Mouse (Mus musculus) adrenal gland, postnatal 25 days (tissue): ENCODE measurements around the gene Plcl2. TPM values are rescaled to one million over a fixed set of nuclear protein-coding genes. Genes with fewer than 3 reads are reported as not detected.

Experiments used
- DNase-seq: peaks from one replicate; pipeline ENCODE4 v3.0.0; 2021; ENCODE audit warnings: mixed read lengths
- long read RNA-seq: library from polyadenylated mRNA; stranded (forward); transcript quantifications from one replicate; pipeline ENCODE4 v2.0.0, GENCODE M21; 2021
- total RNA-seq: library from RNA; stranded (reverse); gene quantifications from 2 replicates; pipeline ENCODE4 v1.2.3, GENCODE M21; 2021

The Plcl2 gene
- 62.0 and 62.3 TPM in 2 replicates for total RNA-seq
- long read RNA-seq, full-length matches to known transcripts = 17 of 49 reads
- long read RNA-seq, partial matches to known transcripts = 13 of 49 reads
- long read RNA-seq, other reads (novel, unspliced or antisense) = 19 of 49 reads

DNA sequence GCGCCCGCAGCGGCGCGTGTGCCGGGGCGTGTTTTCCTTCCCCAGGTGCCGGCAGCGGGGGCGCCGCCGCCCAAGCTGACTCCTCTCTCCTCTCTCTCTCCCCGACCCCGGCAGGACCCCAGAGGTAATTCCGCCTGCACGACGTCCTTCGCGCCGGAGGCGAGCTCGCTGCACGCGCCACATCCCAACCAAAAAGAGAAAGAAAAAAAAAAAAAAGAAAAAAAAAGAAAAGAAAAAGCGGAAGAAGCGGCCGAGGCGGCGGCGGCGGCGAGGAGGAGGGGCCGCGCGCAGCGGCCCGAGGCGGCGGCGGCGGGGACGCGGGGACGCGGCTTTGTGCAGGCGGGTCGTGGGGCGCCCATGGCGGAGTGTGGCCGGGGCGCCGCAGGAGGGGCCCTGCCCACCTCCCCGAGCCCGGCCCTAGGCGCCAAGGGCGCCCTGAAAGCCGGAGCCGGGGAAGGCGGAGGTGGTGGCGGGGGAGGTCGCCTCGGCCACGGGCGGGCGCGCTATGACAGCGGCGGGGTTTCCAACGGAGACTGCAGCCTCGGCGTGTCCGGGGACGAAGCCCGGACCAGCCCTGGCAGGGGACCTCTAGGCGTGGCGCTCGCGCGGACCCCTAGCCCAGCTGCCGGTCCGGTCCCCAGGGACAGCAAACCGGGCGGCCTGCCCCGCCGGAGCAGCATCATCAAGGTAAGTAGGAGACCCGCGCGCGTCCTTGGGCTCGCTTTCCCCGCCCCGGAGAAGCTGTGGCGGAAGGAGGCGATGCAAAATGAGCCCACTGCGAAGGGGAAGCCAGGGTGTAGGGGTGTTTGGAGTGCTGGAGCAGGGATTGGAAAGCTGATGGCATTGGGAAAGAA is at the start of gene Plcl2:
Plcl2 (plus strand) TSS at position 153 of the 854 bp plus-strand sequence.
- DNase-seq = peak; percentile 70

DNA sequence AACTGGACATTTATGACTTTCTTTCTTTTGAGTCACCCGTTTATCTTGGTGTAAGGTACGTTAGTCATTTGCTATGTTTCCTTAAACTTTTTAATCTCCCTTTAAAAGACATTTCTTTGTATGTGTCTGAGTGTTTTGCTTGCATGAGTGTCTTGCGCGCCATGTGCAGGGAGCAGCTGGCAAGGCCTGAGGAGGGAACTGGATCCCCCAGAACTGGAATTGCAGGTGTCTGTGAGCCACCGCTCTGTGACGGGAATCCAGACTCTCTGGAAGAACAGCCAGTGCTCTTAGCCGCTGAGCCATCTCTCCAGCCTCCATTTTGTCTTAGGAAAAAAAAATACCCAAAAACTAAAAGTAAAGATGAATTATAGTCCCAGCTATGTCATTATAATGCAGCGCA is 48.9 kb upstream of the Plcl2 start:
- DNase-seq = no peak

DNA sequence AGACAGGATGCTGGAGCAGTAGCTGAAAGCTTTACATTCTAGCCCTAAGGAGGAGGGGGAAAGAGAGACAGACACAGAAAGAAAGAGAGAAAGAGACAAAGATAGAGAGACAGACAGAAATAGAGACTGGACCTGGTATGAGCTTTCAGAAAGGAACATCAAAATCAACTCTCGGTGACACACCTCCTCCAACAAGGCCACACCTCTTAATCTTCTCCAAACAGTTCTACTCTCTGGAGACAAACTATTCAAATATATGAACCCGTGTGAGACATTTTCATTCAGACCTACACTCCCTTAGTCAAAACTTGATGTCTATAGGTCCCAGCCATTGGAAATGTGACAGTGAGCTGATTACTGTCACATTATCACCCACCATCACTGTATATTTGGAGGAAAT is 41.8 kb upstream of the Plcl2 start:
- no peak for DNase-seq

DNA sequence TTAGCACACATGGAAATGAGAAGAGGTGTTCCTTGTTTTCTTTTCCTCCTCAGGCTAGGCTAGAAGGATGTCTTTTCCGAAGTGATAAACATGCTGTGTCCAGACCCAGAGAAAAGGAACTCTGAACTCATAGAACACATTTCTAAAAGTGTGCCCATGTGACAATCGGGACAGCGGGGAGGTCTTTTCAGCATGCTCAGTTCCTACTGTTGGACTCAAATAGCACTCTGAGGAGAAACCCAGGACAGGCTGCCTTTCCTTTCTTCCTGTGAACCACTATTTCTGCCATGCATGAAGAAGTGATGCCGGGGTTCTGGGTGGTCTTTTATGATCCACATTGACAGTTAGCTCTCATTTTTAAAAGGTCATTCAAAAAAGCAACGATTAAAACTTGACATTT is 40.1 kb upstream of the Plcl2 start:
- DNase-seq = no peak

DNA sequence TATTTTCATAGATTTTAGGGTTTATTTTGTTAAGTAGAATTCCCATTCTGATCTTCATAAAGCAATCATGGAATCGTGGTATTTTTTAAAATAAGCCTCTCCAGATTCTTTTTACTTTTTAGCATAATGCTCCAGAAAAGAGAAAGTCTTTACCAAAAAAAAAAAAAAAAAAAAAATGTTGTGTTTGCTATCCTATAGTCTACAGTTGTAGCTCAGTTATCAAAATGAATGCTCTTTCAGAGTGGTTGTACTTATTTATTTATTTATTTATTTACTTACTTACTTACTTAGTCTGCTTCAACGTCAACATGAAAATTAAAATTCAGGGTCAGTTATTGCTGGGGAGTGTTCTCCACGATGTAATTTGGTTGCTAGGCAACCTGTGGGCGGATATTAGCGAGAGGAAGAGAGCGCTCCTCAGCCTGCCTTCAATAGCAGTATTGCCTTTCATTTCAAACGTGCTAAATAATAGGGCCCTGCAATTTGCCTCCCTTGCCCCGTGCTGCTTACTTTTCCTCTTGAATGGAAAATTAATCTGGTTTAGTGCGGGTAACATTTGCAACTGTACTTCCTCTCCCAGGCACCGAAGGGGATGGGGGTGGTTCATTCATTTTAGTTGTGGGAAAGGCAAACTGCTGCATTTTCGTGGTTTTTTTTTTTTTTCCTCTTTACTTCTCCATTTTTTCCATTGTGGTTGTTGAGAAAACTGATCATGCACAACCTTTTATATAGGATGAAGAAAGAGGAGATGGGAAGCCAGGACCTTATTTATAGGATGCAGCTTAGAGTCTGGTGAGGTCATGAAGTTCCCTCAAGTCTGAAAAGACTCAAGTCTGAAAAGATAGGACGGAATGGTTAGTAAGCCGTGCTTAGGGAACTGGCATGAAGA is 39.4 kb upstream of the Plcl2 start:
- DNase-seq = peak; percentile 23

DNA sequence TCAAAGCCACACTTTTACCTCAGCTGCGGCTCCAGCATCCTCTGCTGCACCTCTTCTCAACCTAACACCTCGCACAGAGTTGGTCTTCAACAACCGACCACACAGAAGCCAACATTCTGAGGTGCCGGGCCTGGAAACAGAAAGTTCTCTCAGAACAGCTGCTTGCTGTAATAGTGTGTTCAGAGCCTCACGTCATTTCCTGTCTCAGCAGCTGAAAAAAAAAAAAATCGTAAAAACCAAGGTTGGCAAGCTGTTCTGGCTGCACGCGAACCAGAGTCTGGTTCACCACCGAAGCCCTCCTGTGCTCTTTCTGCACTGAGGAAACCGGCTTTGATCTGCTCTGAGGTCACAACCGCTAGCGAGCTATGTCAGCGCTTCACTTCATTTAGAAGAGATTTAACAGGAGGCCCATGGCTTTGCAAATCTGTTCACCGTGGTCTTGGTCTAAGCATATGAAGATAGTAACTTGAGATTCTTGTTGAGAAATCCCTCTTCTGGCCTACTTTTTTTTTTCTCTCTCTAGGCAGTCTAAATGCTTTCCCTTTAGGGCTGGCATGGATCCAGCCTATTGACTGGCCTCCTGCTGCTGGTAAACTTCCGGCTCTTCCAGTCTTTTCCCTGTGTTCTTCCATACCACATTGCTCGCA is 38.6 kb upstream of the Plcl2 start:
- peak; percentile 22 for DNase-seq

DNA sequence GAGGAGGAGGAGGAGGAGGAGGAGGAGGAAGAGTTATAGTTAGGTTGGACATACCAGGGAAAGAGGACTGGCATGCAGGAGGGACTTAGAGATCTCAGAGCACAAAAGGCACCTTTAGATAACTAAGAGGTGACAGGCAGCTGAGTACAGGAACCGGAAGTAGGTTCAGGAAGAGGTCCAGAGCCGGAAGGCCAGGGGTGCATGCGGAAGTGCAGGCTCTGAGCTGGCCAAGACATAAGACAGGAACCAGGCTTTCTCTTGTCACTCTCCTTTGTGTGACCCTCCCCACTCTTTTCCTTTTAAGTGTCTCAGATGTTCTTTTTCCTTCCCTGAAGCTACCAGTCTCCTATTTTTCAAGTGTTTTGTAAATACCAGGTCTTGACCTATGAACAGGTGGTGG is 38.0 kb upstream of the Plcl2 start:
- peak; percentile 13 for DNase-seq

DNA sequence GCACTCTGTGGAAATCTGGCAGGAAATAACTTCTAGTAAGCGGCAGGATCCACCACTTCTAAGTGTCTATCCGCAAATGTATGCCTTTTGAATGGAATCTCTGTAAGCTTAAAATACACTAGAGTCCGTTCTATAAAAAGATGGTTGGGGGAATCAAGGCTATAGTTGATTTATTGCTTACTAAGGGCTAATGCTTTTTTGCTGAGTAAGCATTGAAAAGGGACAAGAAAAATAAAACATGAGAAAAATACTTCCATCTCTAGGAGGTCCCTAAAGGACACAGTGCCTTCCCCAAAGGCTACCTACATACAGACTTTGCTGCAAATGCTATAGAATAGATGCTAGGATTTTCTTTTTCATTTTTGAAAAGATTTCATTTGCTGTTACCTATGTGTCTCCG is 31.9 kb upstream of the Plcl2 start:
- DNase-seq = no peak

DNA sequence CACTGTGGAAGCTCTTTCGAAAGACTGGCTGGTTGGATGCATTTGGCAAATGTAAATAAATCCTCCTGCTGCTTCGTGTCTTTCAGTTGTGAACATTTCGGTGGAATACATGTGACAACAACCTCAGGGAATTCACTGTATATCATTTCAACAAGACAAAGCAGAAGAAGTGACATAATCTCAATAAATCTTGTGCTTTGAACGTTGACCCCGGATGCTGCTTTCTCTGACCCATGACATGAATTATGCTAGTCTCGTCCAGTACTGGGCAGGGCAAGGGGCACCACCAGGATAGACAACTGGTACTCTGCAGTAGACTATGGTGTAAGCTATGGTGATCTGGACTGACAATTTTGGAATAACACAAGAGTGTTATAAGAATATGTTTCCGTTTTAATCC is 28.3 kb upstream of the Plcl2 start:
- no peak for DNase-seq

DNA sequence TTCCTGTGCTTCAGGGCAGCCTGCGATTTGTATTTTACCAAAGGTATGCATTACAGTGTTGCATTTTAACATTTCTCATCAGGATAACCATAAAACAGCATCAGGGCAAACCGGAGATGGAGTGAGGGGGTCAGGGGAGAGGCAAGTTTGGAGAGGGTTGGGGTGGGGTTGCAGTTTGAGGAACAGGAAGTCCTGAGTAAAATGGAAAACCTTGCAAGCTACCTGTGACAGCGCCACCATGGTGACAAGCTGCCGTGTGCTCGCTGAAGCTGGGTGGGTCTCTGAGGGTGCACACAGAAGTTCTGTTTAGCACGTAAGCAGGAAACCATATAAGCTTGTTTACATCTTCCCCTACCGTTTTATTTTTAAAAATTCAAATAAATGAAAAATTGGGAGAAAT is 25.5 kb upstream of the Plcl2 start:
- DNase-seq = no peak

DNA sequence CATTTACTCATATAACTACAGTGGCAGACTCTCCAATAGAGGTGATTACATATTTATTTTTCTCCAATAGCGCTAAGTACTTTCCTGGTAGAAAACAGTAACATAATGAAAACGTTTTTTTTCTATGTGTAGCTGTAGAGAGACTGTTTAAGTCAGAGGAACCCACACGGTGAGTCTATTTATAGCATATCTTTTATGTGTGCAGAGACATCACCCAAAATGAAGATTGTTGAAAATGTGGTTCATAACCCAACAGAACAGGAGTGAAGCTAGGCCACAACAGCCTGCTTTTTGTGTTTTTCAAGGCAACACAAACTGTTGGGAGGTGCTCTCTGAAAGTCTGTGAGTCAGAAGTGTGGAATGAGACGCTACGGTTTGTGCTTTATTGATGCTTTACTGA is 24.2 kb upstream of the Plcl2 start:
- no peak for DNase-seq

DNA sequence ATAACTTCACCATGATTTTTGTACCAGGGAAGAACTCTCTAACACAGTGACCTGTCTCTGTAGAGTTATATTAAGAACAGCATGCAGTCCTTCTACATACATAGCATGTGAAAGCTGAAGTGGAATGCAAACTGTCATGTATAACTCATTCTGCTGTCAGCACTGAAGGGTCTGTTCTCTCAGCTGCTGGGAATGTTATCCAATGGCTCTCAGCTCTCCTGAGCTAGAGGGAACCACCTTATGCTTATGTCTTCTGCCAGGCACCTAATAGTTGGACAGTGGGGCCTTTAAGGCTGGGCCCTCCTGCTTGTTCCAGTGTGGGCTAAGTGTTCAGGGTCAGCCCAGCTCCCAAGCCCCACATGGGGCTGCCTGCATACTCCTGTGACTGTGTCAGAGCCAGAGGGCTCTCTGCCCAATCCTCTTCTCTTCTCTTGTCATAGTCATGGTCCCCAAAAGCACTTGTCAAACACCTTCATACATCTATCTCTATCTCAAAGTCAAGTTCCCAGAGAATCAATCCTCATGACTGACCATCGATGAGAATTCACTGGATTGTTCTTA is 22.1 kb upstream of the Plcl2 start:
- no peak for DNase-seq

DNA sequence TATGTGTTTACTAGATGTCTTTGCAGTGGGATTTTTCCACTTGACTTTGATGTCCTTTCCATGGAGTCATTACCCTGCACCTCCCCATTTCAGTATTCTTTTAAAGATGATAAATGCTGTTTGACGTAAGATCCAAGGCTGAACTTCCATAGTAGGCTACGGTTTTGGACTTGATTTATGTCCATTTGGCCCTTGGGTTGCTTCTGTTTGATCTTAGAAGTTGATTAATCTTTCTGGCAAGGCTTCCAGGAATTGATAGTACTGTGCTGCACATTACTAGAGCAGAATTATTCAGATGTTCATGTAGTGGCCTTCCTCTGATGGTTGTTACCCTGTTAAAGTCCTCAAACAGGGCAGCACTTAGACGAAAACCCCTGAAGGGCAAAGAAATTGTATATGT is 21.5 kb upstream of the Plcl2 start:
- DNase-seq = no peak

DNA sequence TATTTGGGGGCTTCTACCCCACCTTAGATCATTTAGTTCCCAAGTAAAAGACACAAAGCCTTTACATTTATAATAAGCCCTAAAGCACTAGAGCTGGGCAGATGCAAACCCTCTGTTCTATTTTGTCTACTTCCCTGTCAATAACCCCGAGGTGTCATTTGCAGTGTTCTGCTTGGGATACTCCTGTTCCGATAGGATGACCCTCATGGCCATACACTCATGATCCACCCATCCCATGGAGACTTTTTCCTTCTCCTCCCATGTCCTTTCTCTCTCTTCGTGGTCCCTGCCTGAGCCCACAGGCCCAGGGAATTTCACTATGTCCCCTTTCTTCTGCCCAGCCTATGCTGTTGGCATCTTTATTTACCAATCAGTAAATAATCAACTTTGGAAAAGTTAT is 20.8 kb upstream of the Plcl2 start:
- DNase-seq = no peak

DNA sequence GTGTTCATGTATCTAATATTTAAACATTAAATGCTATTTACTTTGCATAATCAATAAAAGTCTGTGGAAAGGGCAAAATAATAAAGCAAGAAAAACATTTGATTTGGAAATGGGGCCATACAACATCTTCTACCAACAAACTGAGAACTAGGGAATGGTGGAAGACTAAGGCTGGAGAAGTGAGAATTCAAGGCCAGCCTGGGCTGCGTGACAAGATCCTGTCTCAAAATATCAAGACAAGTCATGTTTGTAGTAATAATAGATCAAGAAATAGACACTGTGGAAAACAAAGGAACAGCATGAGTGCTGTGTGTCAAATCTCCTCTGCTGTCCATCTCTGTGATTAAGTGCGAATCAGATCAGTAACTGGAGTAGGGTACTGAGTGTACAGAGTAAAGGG is 20.3 kb upstream of the Plcl2 start:
- DNase-seq = peak; percentile 39

DNA sequence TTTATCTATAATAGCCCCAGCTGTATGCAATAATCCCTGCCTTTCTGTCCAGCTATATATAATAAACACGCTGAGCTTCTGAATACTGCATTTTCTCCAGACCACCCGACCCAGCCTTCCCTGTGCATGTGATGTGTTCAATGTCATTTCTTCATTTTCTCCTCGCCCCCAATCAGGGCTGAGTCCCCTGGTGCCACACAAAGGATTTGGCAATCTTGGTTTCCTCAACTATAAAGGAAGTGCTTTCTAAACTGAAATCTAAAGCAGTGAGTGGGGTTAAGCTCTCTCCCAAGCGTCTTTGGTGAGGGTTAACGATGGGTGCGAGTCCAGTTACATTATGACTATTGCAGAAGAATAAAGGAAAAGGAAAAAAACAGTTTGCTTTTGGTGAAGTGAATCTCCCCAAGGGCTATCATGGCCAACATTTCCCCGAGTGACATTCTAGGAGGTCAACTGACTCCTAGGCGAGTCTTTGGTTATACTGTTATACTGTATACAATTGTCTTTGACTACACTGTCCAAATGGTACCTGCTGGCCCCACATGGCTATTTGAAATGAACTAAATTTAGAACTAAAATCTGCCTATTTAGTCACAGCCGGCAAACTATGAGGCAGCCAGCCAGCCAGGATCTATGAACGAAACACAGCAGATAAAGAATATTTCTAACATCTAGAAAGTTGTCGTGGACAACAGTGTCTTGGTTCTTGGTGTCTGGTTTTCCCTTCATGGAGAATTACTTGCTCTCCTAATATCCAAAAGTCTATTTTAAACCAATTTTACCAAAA is 18.4 kb upstream of the Plcl2 start:
- no peak for DNase-seq

DNA sequence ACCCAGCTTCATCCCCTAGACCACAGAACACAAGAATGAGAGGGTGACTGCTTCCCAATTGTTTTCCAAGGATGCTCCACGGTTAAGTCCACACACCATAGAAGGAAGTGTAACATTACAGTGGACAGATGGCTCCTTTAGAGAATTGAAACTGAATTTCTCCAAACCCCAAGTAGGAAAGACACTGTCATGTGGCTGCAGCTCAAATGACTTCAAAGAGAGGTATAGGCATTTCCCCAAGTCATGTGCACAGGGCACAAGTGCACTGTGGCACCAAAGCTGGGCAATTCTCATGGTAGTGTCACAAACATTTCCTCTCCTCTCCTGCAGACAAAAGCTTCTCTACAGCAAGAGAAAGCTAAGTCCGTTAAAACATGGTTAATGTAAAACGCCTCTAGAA is 17.7 kb upstream of the Plcl2 start:
- DNase-seq = no peak

DNA sequence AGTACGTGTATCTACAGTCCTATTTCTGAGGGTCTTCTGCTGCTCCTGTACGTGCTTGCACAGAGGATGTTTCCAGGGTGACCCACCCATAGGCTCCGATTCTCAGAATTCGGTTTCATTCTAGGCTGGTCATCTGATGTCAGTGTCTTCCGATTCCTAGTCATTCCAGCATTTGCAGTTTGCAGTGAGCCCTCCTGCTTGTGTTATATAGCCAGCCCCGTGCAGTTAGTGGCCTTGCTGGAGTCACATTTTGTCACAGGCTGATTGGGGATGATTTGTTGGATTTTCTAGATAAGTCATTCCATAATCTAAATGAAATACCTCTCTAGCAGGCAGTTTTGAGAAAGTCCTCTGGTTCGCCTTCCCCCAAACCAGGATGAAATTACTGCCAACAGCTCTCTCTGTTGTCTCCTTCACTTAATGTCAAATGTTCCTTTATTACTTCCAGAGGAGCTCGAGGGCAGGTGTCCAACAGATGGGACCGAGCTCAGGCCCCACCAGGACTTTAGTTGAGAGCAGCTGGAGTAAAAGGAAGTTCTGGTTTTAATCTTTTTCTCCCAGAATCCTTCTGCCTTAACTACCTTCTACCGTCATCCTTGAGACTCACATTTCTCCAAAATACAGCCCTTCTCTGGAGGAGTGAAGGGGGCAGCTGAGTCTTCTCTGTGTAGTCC is 13.8 kb upstream of the Plcl2 start:
- peak; percentile 45 for DNase-seq

DNA sequence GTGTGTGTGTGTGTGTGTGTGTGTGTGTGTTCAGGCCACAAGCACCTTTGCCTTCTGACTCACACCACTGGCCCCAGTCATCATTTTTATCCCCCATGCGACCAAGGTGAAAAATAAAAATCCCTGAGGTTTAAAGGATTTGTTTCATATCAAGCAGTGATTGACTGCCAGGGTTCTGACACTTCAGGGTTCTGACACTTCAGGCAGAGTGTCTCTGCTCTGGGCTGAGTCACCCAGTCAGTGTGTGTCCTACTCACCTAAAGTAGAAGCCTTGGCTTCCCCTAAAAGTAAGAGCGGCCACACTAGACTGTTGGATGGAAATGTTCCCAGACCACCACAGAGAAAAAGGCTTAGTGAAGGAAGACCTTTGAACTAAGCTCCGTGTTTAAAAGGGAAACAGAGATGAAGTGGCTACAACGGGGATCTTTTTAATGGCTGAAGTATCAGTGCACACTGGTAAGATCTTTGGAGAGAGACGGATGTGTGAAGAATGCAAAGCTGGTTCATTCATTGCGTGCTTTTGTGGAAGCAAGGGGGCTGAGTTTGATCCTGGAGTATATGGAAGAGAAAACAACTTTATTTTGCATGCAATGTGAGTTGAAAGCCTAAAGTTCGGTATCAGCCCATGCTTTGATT is 11.0 kb upstream of the Plcl2 start:
- DNase-seq = no peak

DNA sequence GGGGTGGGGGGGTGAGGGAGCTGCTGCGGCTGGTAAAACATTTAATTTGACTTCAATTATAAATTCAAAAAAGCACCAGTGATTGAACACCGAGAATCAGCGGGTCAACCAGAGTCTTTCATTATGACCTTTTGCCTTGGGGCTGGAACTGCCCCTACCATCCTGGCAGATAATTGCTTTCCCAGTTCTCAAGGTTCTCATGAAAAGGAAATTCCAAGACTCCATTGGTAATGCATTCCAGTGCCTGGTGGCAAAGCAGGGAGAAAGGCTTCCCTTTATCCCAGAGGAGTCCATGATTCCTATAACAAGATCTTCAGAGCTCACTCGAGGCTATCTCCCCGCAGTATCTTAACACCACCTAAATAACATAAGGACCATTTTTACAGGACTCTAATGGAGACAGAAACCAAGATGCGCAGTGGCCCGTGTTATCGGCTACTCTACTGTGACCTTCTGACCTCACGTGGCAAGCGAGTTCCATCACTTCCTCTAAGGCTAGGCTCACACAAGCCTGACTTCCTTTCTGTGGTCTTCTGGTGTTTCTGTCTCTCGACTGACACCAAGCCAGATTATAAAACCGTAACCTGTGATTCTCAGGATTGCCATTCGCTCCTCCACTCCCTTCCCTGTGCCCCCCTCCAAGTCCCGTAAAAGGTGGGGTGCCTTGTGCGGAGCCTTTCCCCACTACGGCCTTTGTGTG is 10.0 kb upstream of the Plcl2 start:
- DNase-seq = no peak
